ENCODE assay signal across 9 mouse cellular contexts in the genomic region with DNA sequence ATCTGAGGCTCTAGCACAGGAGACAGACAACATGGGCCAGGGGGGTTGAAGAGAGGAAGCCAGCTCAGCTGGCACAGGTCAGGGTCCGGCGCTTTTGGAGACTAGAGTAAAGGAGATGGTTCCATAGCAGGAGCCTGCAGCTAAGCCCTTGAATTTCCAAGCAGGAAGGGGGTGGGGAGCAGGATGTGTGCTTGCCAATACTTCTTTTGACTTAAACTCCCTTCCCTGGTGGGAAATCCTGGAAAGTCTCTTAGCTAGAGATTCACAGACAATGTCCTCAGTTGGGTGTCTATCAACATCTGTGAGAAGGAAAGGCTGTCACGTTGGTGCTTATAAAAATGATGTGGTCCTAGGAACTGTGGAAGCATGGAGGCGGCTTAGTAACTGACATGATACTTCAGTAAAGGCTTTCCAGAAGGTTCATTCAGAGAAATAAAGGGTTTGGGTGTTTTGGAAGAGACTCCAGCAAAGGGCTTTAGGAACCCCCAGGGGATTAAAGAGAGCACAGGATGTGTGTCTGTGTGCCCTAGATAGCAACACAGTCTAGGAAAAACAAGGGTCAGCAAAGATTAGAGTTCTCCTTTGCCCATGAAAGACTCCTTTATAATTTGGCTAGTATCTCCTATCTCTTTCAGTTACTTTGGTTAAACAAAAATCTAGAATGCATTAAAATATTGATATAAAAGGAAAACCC. TPM values are rescaled to one million over a fixed set of nuclear protein-coding genes. Genes with fewer than 3 reads are reported as not detected.
A peak's percentile ranks its signal among the peaks of the same experiment; 100 is the strongest.
DNase-seq lines count a peak whose midpoint lies in the region; ATAC-seq and TF ChIP-seq lines count a peak whose summit lies in the region.
"Had no signal": no experiment of that assay in that cellular context is flagged by ENCODE, and none has a peak within 500 bp of the region (broad histone marks: within the 10 kb centered on the region; RNA-seq: fewer than 3 reads in every experiment).

No protein-coding gene starts in this region.

- H3K9me3 ChIP-seq in forebrain, embryonic 16.5 days (ENCODE audit: control insufficient read depth, low read length), result no peaks in the 10 kb centered on the region

- peak overlapping the region; percentile 19; the same call in 1 of the 2 replicates for H3K27ac ChIP-seq in cerebellum, adult 2 months (ENCODE audit: insufficient read depth, low read length)
- H3K27ac ChIP-seq in forebrain, embryonic 16.5 days (ENCODE audit: low read length), result no peak overlapping the region
- H3K27ac ChIP-seq in gastrocnemius, adult 2 months, result no peak overlapping the region

- TF ChIP-seq POLR2A in cerebellum, adult 2 months (IDR thresholded peaks at IDR 0.05; ENCODE audit: borderline replicate concordance, insufficient read depth, low read length), result no peak

- no peak for TF ChIP-seq CTCF in cerebellum, adult 2 months (IDR thresholded peaks at IDR 0.05; ENCODE audit: borderline replicate concordance, insufficient read depth, low read depth, low read length)
- no peak for TF ChIP-seq CTCF in gastrocnemius, adult 2 months (IDR thresholded peaks at IDR 0.05)

- no peaks in the 10 kb centered on the region for H3K27me3 ChIP-seq in cerebellum, adult 2 months (ENCODE audit: control insufficient read depth, insufficient read depth, low read length)
- H3K27me3 ChIP-seq in forebrain, embryonic 16.5 days (replicated peaks; ENCODE audit: control insufficient read depth, insufficient read depth, low read length), result no peaks in the 10 kb centered on the region

- peak overlapping the region; percentile 11; the same call in 1 of the 2 replicates for H3K4me2 ChIP-seq in forebrain, embryonic 16.5 days (ENCODE audit: low read length)

- WGBS in cerebellum, adult 2 months, result 54% methylated on average over 4 of the region's 4 CpGs
- 49% methylated on average over 4 of the region's 4 CpGs for WGBS in forebrain, embryonic 16.5 days

- H3K9ac ChIP-seq in forebrain, embryonic 16.5 days (replicated peaks; ENCODE audit: low read depth, low read length), result no peak overlapping the region

- intact Hi-C loops in gastrocnemius, adult 2 months (cut with DNase I), result loop anchor here (10.0 kb wide), 1 partner anchor 205 kb away; no protein-coding TSS in a partner anchor

- H3K4me1 ChIP-seq in cerebellum, adult 2 months (ENCODE audit: control insufficient read depth, insufficient read depth, low read length), result no peaks in the 10 kb centered on the region
- H3K4me1 ChIP-seq in forebrain, embryonic 16.5 days (replicated peaks; ENCODE audit: control insufficient read depth, insufficient read depth, low read length), result peaks cover 3% of the 10 kb centered on the region

- DNase-seq in cerebellum, adult 2 months, result peak in 1 of 2 experiments; percentile 14
- no peak for DNase-seq in cerebellum, adult 8-10 months
- DNase-seq in kidney, postnatal 10 days, result peak; percentile 34
- DNase-seq in kidney, postnatal 4 days, result no peak
- no peak for DNase-seq in urinary bladder, adult 2 months (ENCODE audit: low spot score)
- no peak for DNase-seq in gastrocnemius, adult 2 months

- no peak for ATAC-seq in forebrain, embryonic 16.5 days
- ATAC-seq in megakaryocyte progenitor cell, adult 5-6 weeks (replicated peaks; ENCODE audit: poor library complexity), result 0 out of 2 replicates have a peak, but pooled peaks have one; percentile 2

- H3K4me3 ChIP-seq in cerebellum, adult 2 months (replicated peaks; ENCODE audit: insufficient read depth, low read depth, low read length), result no peak overlapping the region
- H3K4me3 ChIP-seq in forebrain, embryonic 16.5 days (replicated peaks; ENCODE audit: low read length), result no peak overlapping the region
- no peak overlapping the region for H3K4me3 ChIP-seq in gastrocnemius, adult 2 months

- no peaks in the 10 kb centered on the region for H3K36me3 ChIP-seq in forebrain, embryonic 16.5 days (ENCODE audit: control insufficient read depth, insufficient read depth)

RNA-seq across cellular contexts. Expression of a gene that starts 3.8 kb away (rescaled TPM):
- polyA plus RNA-seq in cerebellum, adult 2 months (2012; rRNA removed), result 530 and 601 TPM in 2 replicates
- polyA plus RNA-seq in forebrain, embryonic 16.5 days (2015; fragmentation: Nextera tagmentation; extraction: Ambion mirVana), result 20.3 and 24.8 TPM in 2 replicates
- total RNA-seq in megakaryocyte progenitor cell, adult 5-6 weeks (2015), result 155 and 274 TPM in 2 replicates
- total RNA-seq in megakaryocyte progenitor cell, adult 5-6 weeks (2017), result 143 and 234 TPM in 2 replicates
- 18.4 and 21.6 TPM in 2 replicates for polyA plus RNA-seq in urinary bladder, adult 2 months (2012; rRNA removed)
- total RNA-seq in gastrocnemius, adult 2 months (2021), result 10 to 100 TPM; 12.8 to 20.3 TPM

RNA-seq across cellular contexts. Expression of a gene that starts 26.6 kb away (rescaled TPM):
- polyA plus RNA-seq in cerebellum, adult 2 months (2012; rRNA removed), result 0.44 and 0.59 TPM in 2 replicates
- 1.2 and 2.2 TPM in 2 replicates for polyA plus RNA-seq in forebrain, embryonic 16.5 days (2015; fragmentation: Nextera tagmentation; extraction: Ambion mirVana)
- total RNA-seq in megakaryocyte progenitor cell, adult 5-6 weeks (2015), result 9.5 and 10.6 TPM in 2 replicates
- 5.4 and 8.1 TPM in 2 replicates for total RNA-seq in megakaryocyte progenitor cell, adult 5-6 weeks (2017)
- polyA plus RNA-seq in urinary bladder, adult 2 months (2012; rRNA removed), result 476 and 674 TPM in 2 replicates
- total RNA-seq in gastrocnemius, adult 2 months (2021), result 1,000 to 10,000 TPM; 1,122 to 2,421 TPM
- total RNA-seq: monocyte, adult 5-6 weeks had no signal

Comparison
In these comparisons a context has a peak if more than half of its experiments do, and no peak if none do; other contexts are left out.
1. RNA of a gene that starts 3.8 kb away (polyA plus RNA-seq): 530 to 601 TPM in cerebellum, adult 2 months; 18.4 to 21.6 TPM in urinary bladder, adult 2 months and 20.3 to 24.8 TPM in forebrain, embryonic 16.5 days; every median in the first group is over 10 times any median in the second.
2. RNA of a gene that starts 26.6 kb away (polyA plus RNA-seq): 476 to 674 TPM in urinary bladder, adult 2 months; 1.2 to 2.2 TPM in forebrain, embryonic 16.5 days and 0.44 to 0.59 TPM in cerebellum, adult 2 months; every median in the first group is over 100 times any median in the second.